Mouse (Mus musculus): Measurements from ENCODE around the gene Ahr.

DNA sequence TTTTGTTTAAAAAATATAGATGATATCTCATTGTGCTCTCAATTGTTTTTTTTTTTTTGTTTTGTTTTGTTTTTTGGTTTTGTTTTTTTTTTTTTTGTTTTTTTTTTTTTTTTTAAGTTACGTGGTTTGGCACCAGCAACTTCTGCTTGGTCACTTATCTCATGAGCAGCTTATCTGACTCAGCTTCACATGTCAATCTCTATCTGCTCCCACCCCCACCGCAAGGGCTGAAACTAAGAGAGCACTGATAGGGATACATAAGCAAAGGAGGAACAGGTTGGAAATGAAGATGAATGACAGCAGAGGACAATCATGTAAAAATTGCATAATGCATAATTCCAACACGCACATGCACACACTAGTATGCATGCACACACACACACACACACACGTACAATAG lies 41.3 kb upstream of the Ahr start:
- TF ChIP-seq USF1 (IDR thresholded peaks at IDR 0.05; ENCODE audit: low read depth) (no peak), CTCF (IDR thresholded peaks at IDR 0.05; ENCODE audit: control insufficient read depth, insufficient read depth, insufficient read length) (no peak), CEBPB (IDR thresholded peaks at IDR 0.05; ENCODE audit: low read depth) (no peak), MAX (IDR thresholded peaks at IDR 0.05) (no peak), MYOD1 (IDR thresholded peaks at IDR 0.05; ENCODE audit: control insufficient read depth, insufficient read length, low read depth) (no peak), MYOG (IDR thresholded peaks at IDR 0.05; ENCODE audit: control insufficient read depth, extremely low read depth, insufficient read length) (no peak), FOSL1 (IDR thresholded peaks at IDR 0.05; ENCODE audit: insufficient read depth, low read length, poor library complexity, severe bottlenecking) (no peak)
